Mouse (Mus musculus) kidney, adult 18-20 months (tissue): ENCODE measurements around the gene Zcchc9.

Source experiments
- DNase-seq: peaks from one replicate; pipeline ENCODE4 v3.0.0; 2021

Zcchc9 gene

DNA sequence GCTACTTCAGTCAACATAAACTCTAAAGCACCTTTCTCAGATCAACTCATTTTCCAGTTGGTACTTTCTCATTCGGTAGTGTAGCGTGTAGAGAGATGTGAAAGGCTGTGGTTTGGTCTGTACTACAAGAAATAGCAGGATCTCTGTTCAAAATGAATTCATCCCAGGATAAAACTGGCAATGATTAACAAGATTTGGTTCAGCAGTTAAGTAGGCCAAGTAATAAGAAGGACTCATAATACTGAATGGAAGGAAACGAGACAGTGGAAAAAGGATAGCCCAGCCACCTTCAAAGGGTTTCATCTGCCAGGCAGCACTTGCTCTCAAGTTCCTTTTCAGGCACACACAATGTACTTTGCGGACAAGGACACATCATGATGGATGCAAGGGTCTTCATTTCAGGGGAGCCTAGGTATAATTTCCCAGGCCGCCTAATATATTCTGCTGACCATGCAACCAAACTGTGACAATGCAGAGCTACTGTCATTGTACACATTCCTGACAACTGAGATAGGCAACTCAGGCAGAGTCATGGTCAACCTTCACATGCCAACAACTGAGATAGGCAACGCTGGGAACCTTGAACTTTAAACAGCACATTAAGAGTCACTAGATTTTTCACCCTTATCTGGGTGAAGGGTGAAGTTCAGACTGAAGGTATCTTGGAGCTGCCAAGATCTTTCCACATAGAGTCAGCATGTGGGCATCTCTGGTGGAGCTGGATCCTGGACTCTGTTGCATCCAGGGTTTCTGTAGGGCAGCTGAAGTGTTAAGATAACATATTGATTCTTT, 45.7 kb downstream of the Zcchc9 start:
- DNase-seq, result peak; percentile 41

DNA sequence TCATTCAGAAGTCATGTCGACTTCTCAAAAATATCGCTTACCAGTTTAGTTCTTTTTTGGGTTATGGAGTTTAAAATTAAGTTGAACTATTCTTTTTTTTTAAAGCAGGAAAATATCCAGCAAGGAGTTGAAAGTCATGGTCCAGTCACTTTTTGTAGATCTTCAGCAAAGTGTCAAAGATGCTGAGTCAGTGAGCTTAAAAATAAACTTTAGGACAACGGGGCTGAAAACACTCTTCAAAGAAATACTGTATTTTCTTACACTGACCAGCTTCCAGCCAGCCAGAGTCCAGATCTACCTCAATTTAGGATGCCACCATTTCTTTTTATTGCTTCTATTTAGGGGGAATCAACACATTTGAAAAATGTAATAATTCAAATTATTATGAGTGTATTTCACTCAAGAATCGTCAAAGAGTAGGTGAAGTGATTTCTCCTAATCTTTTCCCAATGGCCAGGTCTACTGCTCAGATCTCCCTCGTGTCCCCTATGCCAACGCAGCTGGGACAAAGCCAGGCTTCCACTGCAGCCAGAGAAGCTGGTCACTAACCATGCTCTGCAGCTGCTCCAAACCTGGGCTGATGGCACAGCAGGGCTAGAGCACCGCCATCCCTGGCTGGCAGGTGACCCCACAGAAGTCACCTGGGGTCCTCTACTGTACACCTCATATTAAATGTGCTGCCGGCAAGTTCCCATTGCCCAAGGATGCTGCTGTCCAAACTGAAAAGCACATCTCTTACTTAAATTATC, 47.0 kb downstream of the Zcchc9 start:
- DNase-seq, result no peak

DNA sequence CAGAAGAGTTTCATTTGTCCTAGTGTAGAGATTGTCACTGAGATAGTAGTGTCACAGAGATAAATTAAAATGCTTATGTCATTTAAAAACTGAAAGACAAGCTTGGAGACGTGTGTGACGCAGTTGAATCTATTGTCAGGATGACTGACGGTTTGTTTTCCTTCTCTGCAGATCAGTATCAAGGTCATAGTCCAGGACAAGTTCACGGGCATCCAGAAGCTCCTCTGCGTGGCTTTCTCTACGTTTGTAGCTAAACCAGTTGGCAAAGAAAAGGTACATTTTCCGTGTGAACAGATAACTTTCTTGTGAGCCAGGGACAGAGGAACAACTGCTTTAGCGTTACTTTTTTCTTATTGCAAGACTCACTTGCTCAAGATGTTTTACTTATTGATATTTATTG, 47.7 kb downstream of the Zcchc9 start:
- no peak for DNase-seq

DNA sequence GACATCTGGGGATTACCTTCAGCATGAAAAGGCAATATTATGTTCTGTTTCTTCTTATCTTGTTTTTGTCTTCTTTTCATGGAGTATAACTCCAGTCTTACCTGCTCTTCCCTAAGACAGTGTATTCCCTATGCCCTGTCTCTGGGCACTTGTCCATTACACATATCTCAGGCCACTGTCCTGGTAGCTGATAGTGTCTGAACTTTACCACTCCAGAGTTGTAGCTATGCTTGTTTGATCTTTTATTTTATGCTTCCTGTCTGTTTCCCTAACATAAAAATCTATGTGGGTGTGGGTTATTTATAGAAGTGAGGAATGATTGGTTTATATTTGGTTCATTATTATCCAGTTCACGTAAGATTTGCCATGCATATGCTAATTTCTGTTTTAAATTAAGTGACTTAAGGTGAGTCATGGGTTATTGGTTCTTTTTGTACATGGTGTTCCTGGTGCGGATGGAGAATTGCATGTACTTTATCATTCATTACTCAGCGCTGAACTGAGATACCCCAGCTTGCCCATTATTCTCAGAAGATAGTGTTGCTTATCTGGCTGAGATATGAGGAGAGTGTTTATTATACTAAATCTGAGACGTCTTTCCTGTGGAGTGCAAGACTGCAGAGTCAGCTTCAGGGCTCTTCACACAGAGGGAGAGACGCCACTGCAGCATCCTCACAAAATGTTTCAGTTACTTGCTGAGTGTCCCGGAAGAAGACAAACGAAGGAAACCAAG, 49.0 kb downstream of the Zcchc9 start:
- no peak for DNase-seq

DNA sequence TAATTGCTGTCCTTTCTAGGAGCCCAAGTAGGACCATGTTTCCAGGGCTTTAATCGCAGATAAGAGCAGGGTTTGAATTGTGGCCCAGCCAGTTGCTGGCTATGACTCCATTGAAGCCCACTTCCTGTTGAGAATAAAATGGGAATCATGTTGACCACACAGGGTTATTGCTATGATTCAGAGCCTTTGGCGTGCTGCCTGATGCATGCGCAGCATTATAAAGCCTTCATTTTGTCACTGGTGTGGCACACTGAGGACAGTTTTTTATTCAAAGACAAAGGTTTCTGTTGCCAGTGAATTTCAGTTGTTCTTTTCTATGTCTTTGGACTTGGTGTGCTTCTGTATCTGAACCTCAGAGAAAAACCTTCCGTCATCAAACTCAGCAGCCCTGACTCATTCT, 51.3 kb downstream of the Zcchc9 start:
- no peak for DNase-seq

DNA sequence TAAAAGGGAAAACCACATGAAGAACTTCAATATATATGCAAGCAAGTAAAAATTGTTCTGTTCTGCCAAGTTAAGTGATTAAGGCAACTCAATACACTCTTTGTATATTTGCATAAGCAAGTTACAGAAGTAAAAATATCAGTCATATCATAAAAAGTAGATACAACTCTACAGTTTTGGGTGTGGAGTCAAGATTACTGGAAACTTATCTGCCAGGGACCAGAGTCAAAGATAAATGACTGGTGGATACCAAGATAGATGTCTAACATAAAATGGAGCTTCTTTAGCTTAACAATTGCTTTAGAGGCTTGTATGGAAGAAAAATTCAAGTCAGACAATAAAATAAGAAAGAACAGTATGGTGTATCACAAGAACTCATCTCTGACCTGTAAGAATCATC, 52.7 kb downstream of the Zcchc9 start:
- DNase-seq, result no peak

DNA sequence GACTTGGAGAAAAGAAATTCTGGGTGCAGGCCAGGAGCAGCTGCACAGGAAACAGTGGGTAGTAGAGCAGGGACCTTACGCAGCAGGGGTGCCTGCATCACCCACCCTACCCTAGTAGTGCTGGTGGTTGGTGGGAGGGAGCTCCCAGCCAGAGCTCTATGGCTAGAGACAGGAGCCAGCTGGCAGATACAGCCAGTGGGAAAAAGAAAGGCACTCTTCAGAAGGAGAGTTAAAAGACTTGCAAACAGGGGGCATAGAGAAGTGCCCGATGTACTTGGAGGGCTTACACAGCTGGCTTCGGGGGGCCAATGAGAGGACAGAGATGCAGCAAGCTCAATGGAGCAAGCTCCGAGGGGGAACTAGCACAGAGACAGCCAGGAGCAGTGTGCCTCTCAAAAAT, 53.8 kb downstream of the Zcchc9 start:
- DNase-seq, result no peak

DNA sequence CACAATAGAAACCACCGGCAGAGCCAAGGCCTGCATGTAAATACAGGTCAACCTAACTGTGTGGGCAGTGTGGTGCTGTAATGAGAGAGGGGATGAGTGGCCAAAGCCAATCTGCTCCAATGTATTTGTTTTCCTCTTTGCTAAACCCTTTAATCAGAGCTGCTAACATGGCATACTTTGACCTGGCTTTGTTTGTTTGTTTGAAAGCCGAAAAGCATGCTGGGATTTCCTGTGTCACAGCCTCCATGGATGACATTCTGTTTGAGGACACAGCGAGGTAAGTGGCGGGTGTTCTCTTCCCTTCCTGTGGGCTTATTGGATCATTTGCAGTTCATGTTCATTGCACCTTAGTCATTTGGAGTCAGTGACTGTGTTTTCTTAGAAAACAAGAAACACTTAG, 57.5 kb downstream of the Zcchc9 start:
- DNase-seq, result no peak

DNA sequence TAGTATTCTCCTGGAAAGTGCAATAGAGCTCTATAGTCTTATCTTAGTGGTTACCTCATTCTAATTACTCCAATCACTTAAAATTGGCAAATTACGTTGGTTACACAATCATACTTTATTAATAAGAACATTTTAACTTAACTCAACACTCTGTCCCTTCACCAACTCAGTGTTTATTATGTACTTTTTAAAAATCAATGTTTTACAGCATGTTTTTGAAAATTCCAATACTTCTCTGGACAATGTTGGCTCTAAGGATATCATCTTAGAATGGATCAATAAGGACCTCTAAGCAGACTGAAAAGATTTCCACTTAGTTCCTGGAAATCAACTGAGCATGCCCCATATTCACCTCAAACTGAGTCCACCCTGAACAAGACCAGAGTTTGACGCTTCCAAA, 59.1 kb downstream of the Zcchc9 start:
- no peak for DNase-seq
